In the genomic region with DNA sequence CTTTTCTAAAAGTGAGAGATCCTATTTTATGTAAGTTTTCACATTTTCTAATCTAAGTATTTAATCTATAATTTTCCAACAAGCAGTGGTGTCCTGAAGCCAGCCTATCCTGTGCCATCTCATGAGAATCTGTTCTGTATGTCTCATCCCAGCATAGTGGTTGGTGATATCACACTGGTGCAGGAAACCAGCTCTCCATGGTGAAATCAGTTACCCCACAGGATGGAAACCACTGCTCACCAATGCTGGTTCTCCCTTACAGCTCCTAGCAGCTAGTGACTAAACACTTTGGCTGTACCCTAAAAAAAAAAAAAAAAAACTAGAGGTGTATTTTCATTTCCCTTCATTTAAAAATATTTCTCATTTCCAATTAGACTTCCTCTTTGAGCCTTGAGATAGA, we compare ENCODE assay signal across 26 mouse cellular contexts. TPM values are rescaled to one million over a fixed set of nuclear protein-coding genes. Genes with fewer than 3 reads are reported as not detected.
DNase-seq lines count a peak whose midpoint lies in the region; ATAC-seq and TF ChIP-seq lines count a peak whose summit lies in the region.
"Had no signal": no experiment of that assay in that cellular context is flagged by ENCODE, and none has a peak within 500 bp of the region (broad histone marks: within the 10 kb centered on the region; RNA-seq: fewer than 3 reads in every experiment).

No protein-coding gene starts in this region.

- H3K4me3 ChIP-seq in forebrain, embryonic 10.5 days, result no peak overlapping the region
- H3K4me3 ChIP-seq in forebrain, embryonic 13.5 days, result no peak overlapping the region
- H3K4me3 ChIP-seq in bone marrow macrophage, adult 2 months (ENCODE audit: insufficient read depth, low read length), result no peak overlapping the region
- no peak overlapping the region for H3K4me3 ChIP-seq in macrophage (ENCODE audit: inconsistent target)
- H3K4me3 ChIP-seq: forebrain, embryonic 15.5 days; heart, embryonic 13.5 days; hindbrain, embryonic 12.5 days; hindbrain, embryonic 15.5 days had no signal

- H3K4me1 ChIP-seq in forebrain, embryonic 10.5 days, result no peaks in the 10 kb centered on the region
- no peaks in the 10 kb centered on the region for H3K4me1 ChIP-seq in forebrain, embryonic 13.5 days
- peaks cover 43% of the 10 kb centered on the region for H3K4me1 ChIP-seq in bone marrow macrophage, adult 2 months (ENCODE audit: control insufficient read depth, insufficient read depth, low read length)
- H3K4me1 ChIP-seq: forebrain, embryonic 15.5 days; heart, embryonic 13.5 days; hindbrain, embryonic 12.5 days; hindbrain, embryonic 15.5 days had no signal

- H3K36me3 ChIP-seq in forebrain, embryonic 10.5 days (replicated peaks), result no peaks in the 10 kb centered on the region
- H3K36me3 ChIP-seq in forebrain, embryonic 13.5 days (ENCODE audit: poor library complexity, severe bottlenecking), result no peaks in the 10 kb centered on the region
- H3K36me3 ChIP-seq in macrophage (ENCODE audit: inconsistent target), result no peaks in the 10 kb centered on the region
- H3K36me3 ChIP-seq: forebrain, embryonic 15.5 days; G1E; heart, embryonic 13.5 days; hindbrain, embryonic 12.5 days; hindbrain, embryonic 15.5 days had no signal

- no peaks in the 10 kb centered on the region for H3K27me3 ChIP-seq in forebrain, embryonic 10.5 days (ENCODE audit: poor library complexity, severe bottlenecking)
- H3K27me3 ChIP-seq in forebrain, embryonic 13.5 days, result no peaks in the 10 kb centered on the region; the same call in 1 of the 2 replicates
- H3K27me3 ChIP-seq: forebrain, embryonic 15.5 days; hindbrain, embryonic 12.5 days; hindbrain, embryonic 15.5 days had no signal

- peak; percentile 11 for DNase-seq in forebrain, embryonic 10.5 days (ENCODE audit: extremely low spot score, low spot score)
- no peak for DNase-seq in c-Kit-positive CD71-positive TER-119-positive erythroid progenitor cells, embryonic 14.5 days (ENCODE audit: low spot score)
- DNase-seq in cerebellum, adult 9-10 months, result no peak
- DNase-seq in thymus, postnatal 0 days (ENCODE audit: low spot score), result no peak
- DNase-seq: adrenal gland, adult 2 months; adrenal gland, postnatal 14 days; B cell, adult 2 months; cerebellum, adult 18-20 months; cerebellum, adult 9-11 months; cerebellum, postnatal 25 days; gastrocnemius, postnatal 25 days; heart, adult 18-20 months had no signal

- no peak overlapping the region for H3K27ac ChIP-seq in forebrain, embryonic 10.5 days
- no peak overlapping the region for H3K27ac ChIP-seq in forebrain, embryonic 13.5 days
- peak overlapping the region; percentile 59 for H3K27ac ChIP-seq in bone marrow macrophage, adult 2 months (ENCODE audit: insufficient read depth, low read depth, low read length)
- peak overlapping the region; percentile 84 for H3K27ac ChIP-seq in macrophage
- H3K27ac ChIP-seq: forebrain, embryonic 15.5 days; heart, embryonic 13.5 days; hindbrain, embryonic 12.5 days; hindbrain, embryonic 15.5 days had no signal

- H3K9me3 ChIP-seq in forebrain, embryonic 10.5 days, result no peaks in the 10 kb centered on the region
- H3K9me3 ChIP-seq in forebrain, embryonic 13.5 days (replicated peaks), result no peaks in the 10 kb centered on the region
- H3K9me3 ChIP-seq: forebrain, embryonic 15.5 days; G1E; heart, embryonic 13.5 days; hindbrain, embryonic 12.5 days; hindbrain, embryonic 15.5 days had no signal

- no peaks in the 10 kb centered on the region for H3K79me2 ChIP-seq in macrophage (ENCODE audit: inconsistent target)

- no peak for TF ChIP-seq POLR2A in bone marrow macrophage, adult 2 months (IDR thresholded peaks at IDR 0.05; ENCODE audit: borderline replicate concordance, low read depth, low read length)

- TF ChIP-seq CTCF in bone marrow macrophage, adult 2 months (IDR thresholded peaks at IDR 0.05; ENCODE audit: low read depth, low read length), result no peak

- no peak for ATAC-seq in forebrain, embryonic 13.5 days
- ATAC-seq: forebrain, embryonic 15.5 days had no signal

- no peak overlapping the region for H3K4me2 ChIP-seq in forebrain, embryonic 13.5 days
- H3K4me2 ChIP-seq: forebrain, embryonic 15.5 days; heart, embryonic 13.5 days; hindbrain, embryonic 12.5 days; hindbrain, embryonic 15.5 days had no signal

- H3K9ac ChIP-seq in forebrain, embryonic 13.5 days, result no peak overlapping the region
- H3K9ac ChIP-seq: forebrain, embryonic 15.5 days; heart, embryonic 13.5 days; hindbrain, embryonic 12.5 days; hindbrain, embryonic 15.5 days had no signal

RNA-seq across cellular contexts. Expression of gene Alox15, which starts 20.6 kb away (rescaled TPM):
- 0.10 and 0.29 TPM in 2 replicates for polyA plus RNA-seq in forebrain, embryonic 10.5 days (2016; fragmentation: Nextera tagmentation; extraction: Ambion mirVana)
- 0.15 TPM in 1 of 2 replicates, not detected in the other for polyA plus RNA-seq in forebrain, embryonic 13.5 days (2015; fragmentation: Nextera tagmentation; extraction: Ambion mirVana)
- 0.46 TPM in 1 of 2 replicates, not detected in the other for polyA plus RNA-seq in bone marrow macrophage, adult 2 months (2012; ENCODE audit: insufficient read depth, insufficient read length, missing spikeins)
- not detected for total RNA-seq in macrophage (2018; cell fraction: chromatin; rRNA removed)
- total RNA-seq in macrophage (2018; cell fraction: cytosol; rRNA removed), result under 1 TPM in 6 of 26 experiments, not detected in 20; 0.03 to 0.09 (median 0.06) TPM
- not detected for total RNA-seq in macrophage (2018; cell fraction: nucleus; rRNA removed)
- polyA plus RNA-seq in macrophage (2018), result not detected in 3 replicates
- 5.2 and 5.9 TPM in 2 replicates for polyA plus RNA-seq in thymus, postnatal 0 days (2015; fragmentation: Nextera tagmentation; extraction: Ambion mirVana)
- total RNA-seq: CH12.LX, G1E had no signal
- polyA plus RNA-seq: forebrain, embryonic 15.5 days; G1E; hindbrain, embryonic 12.5 days; hindbrain, embryonic 15.5 days had no signal

RNA-seq across cellular contexts. Expression of gene Pelp1, which starts 37.4 kb away (rescaled TPM):
- 56.2 and 58.8 TPM in 2 replicates for polyA plus RNA-seq in forebrain, embryonic 10.5 days (2016; fragmentation: Nextera tagmentation; extraction: Ambion mirVana)
- polyA plus RNA-seq in forebrain, embryonic 13.5 days (2015; fragmentation: Nextera tagmentation; extraction: Ambion mirVana), result 32.0 and 36.3 TPM in 2 replicates
- polyA plus RNA-seq in bone marrow macrophage, adult 2 months (2012; ENCODE audit: insufficient read depth, insufficient read length, missing spikeins), result 19.3 and 21.2 TPM in 2 replicates
- total RNA-seq in macrophage (2018; cell fraction: chromatin; rRNA removed), result 10 to 100 TPM in 24 of 26 experiments, 1 to 10 TPM in 2; 8.1 to 32.4 (median 21.4) TPM
- total RNA-seq in macrophage (2018; cell fraction: cytosol; rRNA removed), result 10 to 100 TPM; 14.1 to 24.3 (median 19.8) TPM
- total RNA-seq in macrophage (2018; cell fraction: nucleus; rRNA removed), result 10 to 100 TPM; 10.7 to 37.3 (median 20.3) TPM
- 16.8 to 21.8 TPM (median 20.3 TPM) in 3 replicates for polyA plus RNA-seq in macrophage (2018)
- 17.0 and 18.4 TPM in 2 replicates for polyA plus RNA-seq in thymus, postnatal 0 days (2015; fragmentation: Nextera tagmentation; extraction: Ambion mirVana)

RNA-seq across cellular contexts. Expression of gene Alox12e, which starts 50.0 kb away (rescaled TPM):
- not detected in 2 replicates for polyA plus RNA-seq in forebrain, embryonic 10.5 days (2016; fragmentation: Nextera tagmentation; extraction: Ambion mirVana)
- polyA plus RNA-seq in forebrain, embryonic 13.5 days (2015; fragmentation: Nextera tagmentation; extraction: Ambion mirVana), result not detected in 2 replicates
- not detected in 2 replicates for polyA plus RNA-seq in bone marrow macrophage, adult 2 months (2012; ENCODE audit: insufficient read depth, insufficient read length, missing spikeins)
- total RNA-seq in macrophage (2018; cell fraction: chromatin; rRNA removed), result not detected
- not detected for total RNA-seq in macrophage (2018; cell fraction: cytosol; rRNA removed)
- total RNA-seq in macrophage (2018; cell fraction: nucleus; rRNA removed), result not detected
- polyA plus RNA-seq in macrophage (2018), result not detected in 3 replicates
- polyA plus RNA-seq in thymus, postnatal 0 days (2015; fragmentation: Nextera tagmentation; extraction: Ambion mirVana), result 30.8 and 37.8 TPM in 2 replicates
- total RNA-seq: adrenal gland, adult 2 months; adrenal gland, postnatal 14 days; adrenal gland, postnatal 4 days; gastrocnemius, postnatal 25 days; heart, adult 18-20 months; hematopoietic stem cell, adult 5-6 weeks had no signal
- polyA plus RNA-seq: brain, embryonic 14.5 days; cortical plate, adult 2 months; forebrain, embryonic 11.5 days; forebrain, embryonic 15.5 days; G1E; heart, embryonic 13.5 days; hindbrain, embryonic 12.5 days; hindbrain, embryonic 15.5 days had no signal

Comparison
In these comparisons a context has a peak if more than half of its experiments do, and no peak if none do; other contexts are left out.
1. H3K27ac ChIP-seq: peak in bone marrow macrophage, adult 2 months (single experiment) and macrophage (single experiment); none in forebrain, embryonic 10.5 days (single experiment) and forebrain, embryonic 13.5 days (single experiment).
2. RNA of gene Alox12e, which starts 50.0 kb away (polyA plus RNA-seq): 30.8 to 37.8 TPM in thymus, postnatal 0 days; not detected in macrophage, not detected in forebrain, embryonic 10.5 days, not detected in forebrain, embryonic 13.5 days and not detected in bone marrow macrophage, adult 2 months; every median in the first group is over 10 times any median in the second.